Mouse (Mus musculus) myocyte (in vitro differentiated cells): ENCODE measurements at regions not wholly inside any gene's neighbourhood (a gene's known extent, or its start where the extent isn't known, plus 50 kb on each side); places are given as distances from the start of the nearest gene placed in this dataset.

ENCODE experiments used
- H3K27me3 ChIP-seq: one replicate; pipeline ENCODE4 v1.6.1; 2011; ENCODE audit not compliant: control insufficient read depth, insufficient read depth, insufficient read length
- H3K36me3 ChIP-seq: one replicate; pipeline ENCODE4 v1.6.1; 2011; ENCODE audit not compliant: control insufficient read depth, insufficient read depth
- H3K4me2 ChIP-seq: one replicate; pipeline ENCODE4 v1.6.1; 2011; ENCODE audit warnings: low read depth, control low read depth
- H3K4me3 ChIP-seq: one replicate; pipeline ENCODE4 v1.5.1; 2011; ENCODE audit warnings: mild to moderate bottlenecking, control low read depth, moderate library complexity
- H3K79me2 ChIP-seq: one replicate; pipeline ENCODE4 v1.6.1; 2011; ENCODE audit not compliant: control insufficient read depth, insufficient read depth
- H3ac ChIP-seq: one replicate; pipeline ENCODE4 v1.6.1; 2011; ENCODE audit not compliant: control insufficient read depth, insufficient read length
- CEBPB ChIP-seq: IDR thresholded peaks from 2 replicates; pipeline ENCODE4 v1.6.1; 2011; ENCODE audit warnings: mild to moderate bottlenecking, moderate library complexity; ENCODE audit not compliant: poor library complexity, insufficient read depth, severe bottlenecking
- E2F4 ChIP-seq: IDR thresholded peaks from one replicate; pipeline ENCODE4 v1.6.1; 2011; ENCODE audit warnings: mild to moderate bottlenecking, control low read depth, moderate library complexity; ENCODE audit not compliant: insufficient read depth
- MAX ChIP-seq: IDR thresholded peaks from one replicate; pipeline ENCODE4 v1.6.1; 2011; ENCODE audit warnings: low read depth, mild to moderate bottlenecking, control low read depth
- MYOD1 ChIP-seq, 3 experiments: IDR thresholded peaks; one replicate each; pipeline ENCODE4 v1.6.1; 2011; ENCODE audit warnings: control low read depth in 2 of 3, low read depth in 2 of 3, mild to moderate bottlenecking in 2 of 3, moderate library complexity in 1 of 3; ENCODE audit not compliant: insufficient read length in 2 of 3, control insufficient read depth in 1 of 3
- MYOG ChIP-seq, 3 experiments: IDR thresholded peaks; one replicate each; pipeline ENCODE4 v1.6.1; 2011; ENCODE audit warnings: control low read depth in 2 of 3, low read depth in 2 of 3, mild to moderate bottlenecking in 2 of 3; ENCODE audit not compliant: insufficient read length in 2 of 3, control insufficient read depth in 1 of 3, insufficient read depth in 1 of 3
- POLR2A ChIP-seq: IDR thresholded peaks from one replicate; pipeline ENCODE4 v1.6.1; 2011; ENCODE audit warnings: low read depth, mild to moderate bottlenecking, control low read depth, moderate library complexity; ENCODE audit not compliant: insufficient read length
- POLR2AphosphoS2 ChIP-seq: IDR thresholded peaks from one replicate; pipeline ENCODE4 v1.6.1; 2011; ENCODE audit warnings: low read depth, control low read depth; ENCODE audit not compliant: insufficient read length
- REST ChIP-seq: IDR thresholded peaks from one replicate; pipeline ENCODE4 v1.6.1; 2011; ENCODE audit warnings: mild to moderate bottlenecking, control low read depth, moderate library complexity; ENCODE audit not compliant: insufficient read depth, insufficient read length
- SRF ChIP-seq: IDR thresholded peaks from one replicate; pipeline ENCODE4 v1.6.1; 2011; ENCODE audit warnings: low read depth; ENCODE audit not compliant: control insufficient read depth, insufficient read length
- TCF12 ChIP-seq: IDR thresholded peaks from one replicate; pipeline ENCODE4 v1.6.1; 2011; ENCODE audit warnings: mild to moderate bottlenecking, control low read depth; ENCODE audit not compliant: poor library complexity, insufficient read depth, severe bottlenecking
- TCF3 ChIP-seq: IDR thresholded peaks from one replicate; pipeline ENCODE4 v1.6.1; 2011; ENCODE audit warnings: low read depth, control low read depth; ENCODE audit not compliant: insufficient read length
- USF1 ChIP-seq: IDR thresholded peaks from one replicate; pipeline ENCODE4 v1.6.1; 2011; ENCODE audit warnings: low read depth, mild to moderate bottlenecking, control low read depth, moderate library complexity

DNA sequence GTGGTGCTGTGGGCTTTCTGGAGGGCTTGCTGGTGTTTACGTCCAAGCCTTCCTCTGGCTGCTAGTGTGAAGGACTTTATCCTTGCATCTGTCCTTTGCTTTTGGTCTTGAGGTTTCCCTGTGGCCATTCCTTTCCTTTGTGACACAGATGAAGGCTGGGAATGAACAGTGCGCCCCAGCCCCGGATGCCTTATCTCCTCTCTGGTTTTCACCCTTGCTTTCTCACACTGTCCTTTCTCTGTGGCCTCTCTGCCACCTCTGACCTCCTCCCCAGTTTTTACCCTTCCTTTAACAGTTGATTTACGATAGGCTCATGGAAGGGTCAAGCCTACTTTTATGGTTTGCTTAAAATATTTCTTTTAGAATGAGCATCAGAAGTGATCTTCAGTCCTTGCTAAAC, 53.2 kb downstream of the Gas1 start:
- no peak overlapping the region for H3K4me3 ChIP-seq
- H3ac ChIP-seq: no peak overlapping the region
- H3K36me3 ChIP-seq: no peaks in the 10 kb centered on the region
- H3K79me2 ChIP-seq: no peaks in the 10 kb centered on the region
- no peak for TF ChIP-seq REST
- no peak overlapping the region for H3K4me2 ChIP-seq
- no peaks in the 10 kb centered on the region for H3K27me3 ChIP-seq

DNA sequence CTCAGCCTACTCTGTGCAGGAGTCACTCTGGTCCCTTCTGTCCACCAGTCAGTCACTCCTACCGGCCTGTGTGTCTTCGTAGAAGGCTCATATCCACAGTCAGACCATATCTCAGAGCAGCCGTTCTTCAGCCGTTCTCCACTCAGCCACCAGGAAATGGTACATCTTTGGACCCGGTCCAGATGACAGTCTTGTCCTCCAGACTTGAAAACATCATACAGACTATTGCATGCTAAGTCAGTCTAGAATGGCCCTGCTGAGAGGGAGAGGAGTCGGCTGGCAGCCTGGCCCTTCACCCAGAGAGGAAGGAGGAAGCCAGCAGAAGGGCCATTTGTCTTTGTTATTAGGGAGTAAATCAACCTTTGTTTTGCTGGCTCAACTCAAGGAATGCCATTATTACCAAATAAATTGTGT, 54.0 kb downstream of the Gas1 start:
- TF ChIP-seq MYOD1 (IDR thresholded peaks at IDR 0.05; ENCODE audit: control insufficient read depth in 1 of 3, insufficient read length in 2 of 3, low read depth in 2 of 3) (no peak), POLR2A (no peak), MAX (no peak), POLR2AphosphoS2 (no peak), E2F4 (no peak), MYOG (IDR thresholded peaks at IDR 0.05; ENCODE audit: control insufficient read depth in 1 of 3, insufficient read depth in 1 of 3, insufficient read length in 2 of 3, low read depth in 2 of 3) (no peak), CEBPB (no peak), SRF (no peak), REST (no peak), USF1 (no peak), TCF3 (no peak), TCF12 (no peak)
- Histone ChIP-seq H3K4me2 (no peak overlapping the region), H3K36me3 (no peaks in the 10 kb centered on the region), H3ac (no peak overlapping the region), H3K4me3 (no peak overlapping the region), H3K79me2 (no peaks in the 10 kb centered on the region), H3K27me3 (no peaks in the 10 kb centered on the region)

DNA sequence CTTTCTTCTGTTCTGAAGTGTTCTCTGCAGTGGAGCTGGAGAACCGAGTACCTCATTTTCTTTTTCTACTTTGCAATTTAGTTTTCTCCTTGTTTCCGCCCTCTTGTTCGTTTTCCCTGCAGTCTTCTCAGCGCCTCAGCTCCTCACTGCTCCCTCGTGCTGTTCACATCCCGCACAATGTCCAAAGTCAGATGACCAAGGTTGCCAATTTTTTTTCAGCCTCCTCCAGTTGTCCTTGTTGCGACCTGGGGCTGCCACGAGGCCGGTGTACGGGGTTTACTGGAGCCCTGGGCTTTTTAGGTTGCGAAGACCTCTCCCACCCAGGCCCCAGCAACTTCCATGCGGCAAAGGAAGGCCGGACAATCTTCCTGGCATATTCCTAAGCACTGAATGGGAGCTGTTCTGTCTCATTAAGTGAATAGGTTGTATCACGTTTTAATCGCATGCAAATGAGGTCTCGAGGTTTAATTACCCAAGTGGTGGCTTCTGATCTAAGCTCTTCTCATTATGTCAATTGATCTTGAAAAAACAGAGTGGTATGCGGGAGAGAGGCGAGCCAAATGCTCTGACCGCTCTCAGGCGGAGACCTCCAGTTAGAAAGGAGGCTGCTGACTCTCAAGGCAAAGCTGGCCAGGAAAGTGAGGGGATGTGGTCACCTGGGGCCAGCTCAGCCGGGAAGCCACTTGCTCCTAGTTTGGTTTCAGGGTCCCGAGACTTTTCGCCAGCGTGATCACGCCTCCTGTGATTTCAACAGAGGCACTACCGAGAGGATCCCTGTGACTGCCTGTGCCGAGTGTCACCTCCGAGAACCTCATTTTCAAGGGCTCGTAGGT, 54.6 kb downstream of the Gas1 start:
- Histone ChIP-seq H3K4me2 (no peak overlapping the region), H3K27me3 (no peaks in the 10 kb centered on the region), H3K4me3 (no peak overlapping the region), H3ac (no peak overlapping the region), H3K36me3 (no peaks in the 10 kb centered on the region), H3K79me2 (no peaks in the 10 kb centered on the region)
- TF ChIP-seq POLR2A: no peak
- TF ChIP-seq REST: no peak
- TF ChIP-seq MAX: no peak
- TF ChIP-seq TCF12: no peak
- no peak for TF ChIP-seq TCF3
- TF ChIP-seq CEBPB: no peak
- no peak for TF ChIP-seq MYOG (IDR thresholded peaks at IDR 0.05; ENCODE audit: control insufficient read depth in 1 of 3, insufficient read depth in 1 of 3, insufficient read length in 2 of 3, low read depth in 2 of 3)
- no peak for TF ChIP-seq SRF
- TF ChIP-seq USF1: no peak
- TF ChIP-seq POLR2AphosphoS2: no peak
- no peak for TF ChIP-seq MYOD1 (IDR thresholded peaks at IDR 0.05; ENCODE audit: control insufficient read depth in 1 of 3, insufficient read length in 2 of 3, low read depth in 2 of 3)
- no peak for TF ChIP-seq E2F4

DNA sequence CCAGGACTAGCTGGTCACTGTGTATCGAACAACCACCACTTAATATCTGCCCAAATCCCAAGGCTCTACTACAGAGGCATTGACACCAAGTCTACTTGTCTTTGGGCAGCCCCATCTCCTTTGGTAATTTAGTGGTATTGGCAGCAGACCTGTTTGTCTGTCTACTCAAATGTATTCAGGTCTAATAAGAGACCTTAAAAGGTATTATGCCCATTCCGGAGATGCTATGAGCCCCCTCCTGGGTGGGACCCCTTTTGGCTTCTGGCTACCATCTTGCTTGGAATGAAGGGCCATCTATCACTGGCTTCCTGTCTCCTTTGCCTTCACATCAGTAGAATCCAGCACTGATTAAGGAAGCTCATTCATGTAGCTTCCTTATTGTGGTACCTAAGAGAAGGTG, 65.7 kb downstream of the Gas1 start:
- H3K27me3 ChIP-seq: no peaks in the 10 kb centered on the region
- no peaks in the 10 kb centered on the region for H3K36me3 ChIP-seq
- H3K4me3 ChIP-seq: no peak overlapping the region
- H3ac ChIP-seq: no peak overlapping the region
- H3K79me2 ChIP-seq: no peaks in the 10 kb centered on the region
- no peak overlapping the region for H3K4me2 ChIP-seq
- no peak for TF ChIP-seq MAX
- no peak for TF ChIP-seq CEBPB
- TF ChIP-seq MYOD1 (IDR thresholded peaks at IDR 0.05; ENCODE audit: control insufficient read depth in 1 of 3, insufficient read length in 2 of 3, low read depth in 2 of 3): no peak
- TF ChIP-seq USF1: no peak
- no peak for TF ChIP-seq POLR2AphosphoS2
- no peak for TF ChIP-seq TCF12
- TF ChIP-seq REST: no peak
- TF ChIP-seq SRF: no peak

DNA sequence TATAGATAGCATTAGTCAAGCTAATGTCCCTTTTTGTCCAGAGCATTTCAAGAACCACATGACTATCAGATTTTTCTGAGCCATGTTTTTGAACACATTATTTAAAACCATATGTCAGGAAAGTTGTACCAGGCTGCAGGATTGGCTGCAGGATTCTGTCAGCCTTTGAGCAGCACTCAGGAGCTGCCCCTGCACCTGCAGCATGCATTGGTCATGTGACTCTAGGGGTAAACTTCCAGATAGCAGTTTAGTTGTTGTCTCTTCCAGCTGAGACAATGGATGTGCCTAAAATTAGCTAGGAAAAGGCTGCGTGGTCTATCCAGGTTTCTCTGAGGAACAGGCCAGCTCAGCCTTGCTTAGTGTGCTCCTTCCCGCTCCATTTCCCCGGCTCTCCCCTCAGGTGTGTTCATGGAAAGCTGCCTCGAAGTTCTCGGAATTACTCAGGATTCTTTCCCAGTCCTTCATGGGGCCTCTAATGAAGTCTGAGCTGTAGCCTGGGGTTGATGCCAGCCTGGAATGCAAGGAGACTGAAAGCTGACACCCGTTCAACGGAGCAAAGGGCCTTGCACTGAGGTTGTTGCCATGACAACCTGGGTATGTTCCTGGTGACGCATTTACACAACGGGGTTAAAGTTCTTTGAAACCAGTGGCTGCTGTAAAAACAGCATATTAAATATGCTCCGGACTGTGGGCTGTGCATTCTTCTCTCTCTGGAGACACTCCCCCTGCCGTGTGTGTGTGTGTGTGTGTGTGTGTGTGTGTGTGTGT, 66.9 kb downstream of the Gas1 start:
- Histone ChIP-seq H3K36me3 (no peaks in the 10 kb centered on the region), H3ac (no peak overlapping the region), H3K79me2 (no peaks in the 10 kb centered on the region), H3K4me2 (peak overlapping the region; percentile 57), H3K27me3 (no peaks in the 10 kb centered on the region), H3K4me3 (no peak overlapping the region)
- TF ChIP-seq E2F4 (no peak), MYOD1 (IDR thresholded peaks at IDR 0.05; ENCODE audit: control insufficient read depth in 1 of 3, insufficient read length in 2 of 3, low read depth in 2 of 3) (no peak), USF1 (peak; percentile 62), MAX (no peak)
